Mouse (Mus musculus) embryonic facial prominence, embryonic 13.5 days (tissue): ENCODE data around the gene Kcna1. TPM values are rescaled to one million over a fixed set of nuclear protein-coding genes. Genes with fewer than 3 reads are reported as not detected.

ENCODE experiments used
- ATAC-seq: fragments of 200-750 bp; cut with Nextera tagmentation; 2 replicates; pipeline ENCODE4 v1.8.0; 2017; ENCODE audit warnings: low read depth; ENCODE audit not compliant: insufficient number of reproducible peaks, insufficient read depth, low FRiP score, low TSS enrichment
- H3K27ac ChIP-seq: fragments of 300-500 bp; sonication (generic); 2 replicates; pipeline ENCODE4 v1.5.1; 2015; ENCODE audit warnings: moderate library complexity, mild to moderate bottlenecking, inconsistent platforms
- H3K27me3 ChIP-seq: fragments of 300-500 bp; sonication (generic); 2 replicates; pipeline ENCODE4 v1.6.1; 2015; ENCODE audit warnings: mild to moderate bottlenecking, inconsistent platforms
- H3K36me3 ChIP-seq: fragments of 300-500 bp; sonication (generic); 2 replicates; pipeline ENCODE4 v1.6.1; 2015; ENCODE audit warnings: mild to moderate bottlenecking, inconsistent platforms
- H3K4me1 ChIP-seq: fragments of 300-500 bp; sonication (generic); 2 replicates; pipeline ENCODE4 v1.6.1; 2015; ENCODE audit warnings: inconsistent platforms
- H3K4me2 ChIP-seq: fragments of 300-500 bp; sonication (generic); 2 replicates; pipeline ENCODE4 v1.6.1; 2015; ENCODE audit warnings: moderate library complexity, mild to moderate bottlenecking, inconsistent platforms
- H3K4me3 ChIP-seq: fragments of 300-500 bp; sonication (generic); 2 replicates; pipeline ENCODE4 v1.5.1; 2015; ENCODE audit warnings: mild to moderate bottlenecking, inconsistent platforms
- H3K9ac ChIP-seq: fragments of 300-500 bp; sonication (generic); 2 replicates; pipeline ENCODE4 v1.6.1; 2015; ENCODE audit warnings: mild to moderate bottlenecking, inconsistent platforms
- H3K9me3 ChIP-seq: fragments of 300-500 bp; sonication (generic); 2 replicates; pipeline ENCODE4 v1.6.1; 2016; ENCODE audit warnings: inconsistent platforms
- WGBS: fragments of 180-500 bp; shearing (Covaris S2); methylation state at CpG from one replicate; pipeline ENCODE4 v1.1.7; 2015; ENCODE audit warnings: mixed read lengths; 5-methylcytosine and 5-hydroxymethylcytosine counted together
- polyA plus RNA-seq: library from polyadenylated mRNA; unstranded; fragments of >200 nt; fragmentation: Nextera tagmentation; extraction: Ambion mirVana; gene quantifications from 2 replicates; pipeline ENCODE4 v1.2.1, GENCODE M21; 2015

Gene Kcna1
- polyA plus RNA-seq, 1 experiment from 2014 or later, result 4.3 TPM

GRCm38 (mm10) chr6:126595805-126596629 is 50.2 kb downstream of the Kcna1 start:
- Histone ChIP-seq H3K9ac (no peak overlapping the region), H3K27ac (no peak overlapping the region), H3K36me3 (no peaks in the 10 kb centered on the region), H3K4me3 (no peak overlapping the region), H3K9me3 (no peaks in the 10 kb centered on the region), H3K27me3 (no peaks in the 10 kb centered on the region), H3K4me2 (no peak overlapping the region), H3K4me1 (no peaks in the 10 kb centered on the region)
- WGBS, result 73% methylated on average over 18 of the region's 18 CpGs
- no peak for ATAC-seq

- no peak overlapping the region for H3K4me2 ChIP-seq
- no peak for ATAC-seq
- no peak overlapping the region for H3K4me3 ChIP-seq
- H3K9ac ChIP-seq, result no peak overlapping the region
- H3K27me3 ChIP-seq, result no peaks in the 10 kb centered on the region
- H3K27ac ChIP-seq, result no peak overlapping the region
- no peaks in the 10 kb centered on the region for H3K36me3 ChIP-seq
- no peaks in the 10 kb centered on the region for H3K4me1 ChIP-seq
- H3K9me3 ChIP-seq, result no peaks in the 10 kb centered on the region
- WGBS, result 37% methylated on average over 5 of the region's 5 CpGs
Measured at GRCm38 (mm10) chr6:126595130-126595529, 51.1 kb downstream of the Kcna1 start.

DNA sequence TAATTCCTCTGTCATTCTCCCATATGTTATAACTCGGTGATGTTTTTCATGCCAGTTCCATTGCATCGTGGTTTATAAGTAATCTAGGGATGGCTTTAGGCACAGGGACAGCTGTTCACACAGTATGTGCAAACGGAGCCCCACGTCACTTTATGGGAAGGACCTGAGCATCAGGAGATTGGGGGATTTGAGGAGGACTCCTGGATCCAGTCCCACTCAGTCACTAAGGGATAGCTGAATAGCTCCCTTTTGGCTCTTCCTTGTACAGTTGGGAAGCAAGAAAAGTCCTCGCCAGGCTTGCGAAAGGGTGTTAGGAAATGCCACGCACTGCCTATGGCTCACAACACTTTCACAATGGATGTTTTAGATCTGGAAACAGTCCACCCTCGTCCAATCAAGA is 51.8 kb downstream of the Kcna1 start:
- H3K4me2 ChIP-seq, result no peak overlapping the region
- no peak for ATAC-seq
- no peaks in the 10 kb centered on the region for H3K9me3 ChIP-seq
- H3K27me3 ChIP-seq, result no peaks in the 10 kb centered on the region
- no peak overlapping the region for H3K9ac ChIP-seq
- WGBS, result 75% methylated on average over 8 of the region's 8 CpGs
- H3K4me1 ChIP-seq, result no peaks in the 10 kb centered on the region
- no peak overlapping the region for H3K4me3 ChIP-seq
- no peak overlapping the region for H3K27ac ChIP-seq
- H3K36me3 ChIP-seq, result no peaks in the 10 kb centered on the region

DNA sequence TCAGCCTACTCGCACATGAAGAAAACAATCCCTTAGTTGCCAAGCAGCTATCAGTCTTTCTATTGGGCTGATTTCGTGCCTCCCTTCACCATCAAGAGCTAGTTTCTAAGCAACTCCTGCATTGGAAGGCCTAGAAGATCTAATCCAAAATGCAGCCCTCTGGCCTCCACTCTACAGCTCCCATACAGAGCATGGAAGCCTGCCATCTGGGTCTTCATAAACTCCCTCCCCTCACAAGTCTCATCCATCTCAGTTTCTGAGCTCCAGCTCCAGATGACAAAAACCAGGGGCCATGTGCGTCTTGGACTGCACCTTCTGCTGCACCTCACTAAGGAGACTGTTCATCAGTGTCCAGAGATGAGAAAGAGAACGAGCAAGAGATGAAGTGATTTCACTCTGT is 52.8 kb downstream of the Kcna1 start:
- no peak for ATAC-seq
- Histone ChIP-seq H3K36me3 (no peaks in the 10 kb centered on the region), H3K4me1 (no peaks in the 10 kb centered on the region), H3K4me2 (no peak overlapping the region), H3K27me3 (no peaks in the 10 kb centered on the region), H3K4me3 (no peak overlapping the region), H3K27ac (no peak overlapping the region), H3K9me3 (no peaks in the 10 kb centered on the region), H3K9ac (no peak overlapping the region)
- 87% methylated on average over 4 of the region's 4 CpGs for WGBS

Other genes starting within 250 kb of the Kcna1 start
- 4.7 and 5.2 TPM in 2 replicates for gene Kcna5, start 111.0 kb downstream of the Kcna1 start, polyA plus RNA-seq
- gene Kcna6, start 94.3 kb upstream of the Kcna1 start, polyA plus RNA-seq, result 8.2 and 9.8 TPM in 2 replicates
- gene Ndufa9, start 202.8 kb upstream of the Kcna1 start, polyA plus RNA-seq, result 171 and 187 TPM in 2 replicates
- gene Akap3, start 206.7 kb upstream of the Kcna1 start, polyA plus RNA-seq, result not detected in 2 replicates